Mouse (Mus musculus): ENCODE measurements at regions not wholly inside any gene's neighbourhood (a gene's known extent, or its start where the extent isn't known, plus 50 kb on each side); places are given as distances from the start of the nearest gene placed in this dataset.

DNA sequence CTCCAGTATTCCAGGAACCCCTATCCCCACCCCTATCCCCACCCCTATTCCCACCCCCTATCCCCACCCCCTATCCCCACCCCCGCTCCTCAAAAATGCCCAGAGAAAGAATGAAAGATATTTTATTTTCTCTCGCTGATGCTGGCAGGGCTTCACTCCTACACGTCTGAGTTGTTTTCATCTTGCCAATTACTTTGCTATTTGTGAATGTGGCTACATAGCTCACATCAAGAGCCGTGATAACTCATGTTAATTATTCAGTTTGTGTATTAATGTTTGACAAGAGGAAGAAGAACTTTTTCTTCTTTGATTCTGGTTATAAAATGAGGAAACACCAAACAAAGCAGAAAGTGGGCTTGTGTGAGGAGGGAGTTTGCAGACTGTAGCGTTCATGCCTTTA lies 57.8 kb upstream of the Gm10295 start:
- Histone ChIP-seq H3K9me3 (replicated peaks) (no peaks in the 10 kb centered on the region), H3K4me1 (replicated peaks) (peaks cover 7% of the 10 kb centered on the region; the same call in 1 of the 2 replicates), H3K4me3 (replicated peaks) (no peak overlapping the region), H3K27ac (no peak overlapping the region; the same call in 1 of the 2 replicates), H3K9ac (no peak overlapping the region), H3K4me2 (no peak overlapping the region), H3K36me3 (no peaks in the 10 kb centered on the region), H3K27me3 (no peaks in the 10 kb centered on the region)
- ATAC-seq (ENCODE audit: low read depth) (no peak), DNase-seq (no peak)
- 48% methylated on average over 5 of the region's 5 CpGs for WGBS (ENCODE audit: insufficient replicate concordance)

GRCm38 (mm10) chr7:71406283-71406682 lies 55.0 kb upstream of the Gm10295 start:
- WGBS (ENCODE audit: insufficient replicate concordance): 78% methylated on average over 8 of the region's 8 CpGs
- no peak overlapping the region for H3K27ac ChIP-seq
- H3K36me3 ChIP-seq: no peaks in the 10 kb centered on the region
- H3K9me3 ChIP-seq (replicated peaks): no peaks in the 10 kb centered on the region
- H3K4me2 ChIP-seq: no peak overlapping the region
- no peak overlapping the region for H3K4me3 ChIP-seq (replicated peaks)
- no peaks in the 10 kb centered on the region for H3K27me3 ChIP-seq
- ATAC-seq (ENCODE audit: low read depth): no peak
- H3K9ac ChIP-seq: no peak overlapping the region
- no peak for DNase-seq
- peaks cover 2% of the 10 kb centered on the region; the same call in 1 of the 2 replicates for H3K4me1 ChIP-seq (replicated peaks)
